Mouse (Mus musculus) limb, embryonic 12.5 days (tissue): ENCODE data around the gene Dpm3. TPM values are rescaled to one million over a fixed set of nuclear protein-coding genes. Genes with fewer than 3 reads are reported as not detected.

Source experiments
- ATAC-seq: fragments of 200-750 bp; cut with Nextera tagmentation; 2 replicates; pipeline ENCODE4 v1.8.0; 2017; ENCODE audit warnings: low read depth, moderate TSS enrichment; ENCODE audit not compliant: insufficient number of reproducible peaks, insufficient read depth, low FRiP score, low TSS enrichment
- H3K27ac ChIP-seq: fragments of 300-500 bp; sonication (generic); 2 replicates; pipeline ENCODE4 v1.5.1; 2016; ENCODE audit warnings: mild to moderate bottlenecking, moderate library complexity
- H3K27me3 ChIP-seq: fragments of 300-500 bp; sonication (generic); 2 replicates; pipeline ENCODE4 v1.6.1; 2016; ENCODE audit warnings: mild to moderate bottlenecking, moderate library complexity
- H3K36me3 ChIP-seq: fragments of 300-500 bp; sonication (generic); 2 replicates; pipeline ENCODE4 v1.6.1; 2016; ENCODE audit warnings: mild to moderate bottlenecking, moderate library complexity
- H3K4me1 ChIP-seq: fragments of 300-500 bp; sonication (generic); replicated peaks from 2 replicates; pipeline ENCODE4 v1.6.1; 2016
- H3K4me2 ChIP-seq: fragments of 300-500 bp; sonication (generic); 2 replicates; pipeline ENCODE4 v1.6.1; 2016; ENCODE audit warnings: mild to moderate bottlenecking, moderate library complexity
- H3K4me3 ChIP-seq: fragments of 300-500 bp; sonication (generic); replicated peaks from 2 replicates; pipeline ENCODE4 v1.5.1; 2016; ENCODE audit warnings: mild to moderate bottlenecking
- H3K9ac ChIP-seq: fragments of 300-500 bp; sonication (generic); replicated peaks from 2 replicates; pipeline ENCODE4 v1.6.1; 2016; ENCODE audit warnings: mild to moderate bottlenecking, moderate library complexity
- H3K9me3 ChIP-seq: fragments of 300-500 bp; sonication (generic); 2 replicates; pipeline ENCODE4 v1.6.1; 2016; ENCODE audit warnings: mild to moderate bottlenecking, moderate library complexity
- WGBS: fragments of 180-500 bp; shearing (Covaris S2); methylation state at CpG from one replicate; pipeline ENCODE4 v1.1.7; 2016; 5-methylcytosine and 5-hydroxymethylcytosine counted together
- polyA plus RNA-seq: library from polyadenylated mRNA; unstranded; fragments of >200 nt; fragmentation: Nextera tagmentation; extraction: Ambion mirVana; gene quantifications from 2 replicates; pipeline ENCODE4 v1.2.1, GENCODE M21; 2016

Gene Dpm3
- polyA plus RNA-seq, 1 experiment from 2014 or later = 102 TPM

DNA sequence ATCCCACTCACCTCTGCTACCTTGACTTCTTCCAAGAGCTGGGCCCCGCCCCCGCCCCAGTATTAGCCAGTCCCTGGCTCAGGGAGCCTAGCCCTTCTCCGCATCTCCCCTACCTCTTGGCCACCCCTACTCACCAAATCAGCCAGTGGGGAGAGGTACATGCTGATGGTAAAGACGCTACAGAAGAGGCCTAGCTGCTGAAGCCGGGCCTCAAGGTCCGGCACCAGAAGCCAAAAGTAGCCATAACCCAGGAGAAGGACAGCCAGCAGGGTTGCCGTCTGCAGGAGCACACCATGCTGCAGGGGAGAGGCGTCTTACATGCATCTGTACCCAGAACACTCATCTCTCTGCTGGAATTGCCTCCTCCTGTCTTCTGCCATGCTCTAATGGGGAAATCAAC is 9.8 kb downstream of the Dpm3 start:
- peaks cover 35% of the 10 kb centered on the region for H3K4me1 ChIP-seq
- no peak overlapping the region for H3K27ac ChIP-seq
- H3K9ac ChIP-seq = 0 out of 2 replicates have a peak overlapping the region, but pooled peaks have one; percentile 18

DNA sequence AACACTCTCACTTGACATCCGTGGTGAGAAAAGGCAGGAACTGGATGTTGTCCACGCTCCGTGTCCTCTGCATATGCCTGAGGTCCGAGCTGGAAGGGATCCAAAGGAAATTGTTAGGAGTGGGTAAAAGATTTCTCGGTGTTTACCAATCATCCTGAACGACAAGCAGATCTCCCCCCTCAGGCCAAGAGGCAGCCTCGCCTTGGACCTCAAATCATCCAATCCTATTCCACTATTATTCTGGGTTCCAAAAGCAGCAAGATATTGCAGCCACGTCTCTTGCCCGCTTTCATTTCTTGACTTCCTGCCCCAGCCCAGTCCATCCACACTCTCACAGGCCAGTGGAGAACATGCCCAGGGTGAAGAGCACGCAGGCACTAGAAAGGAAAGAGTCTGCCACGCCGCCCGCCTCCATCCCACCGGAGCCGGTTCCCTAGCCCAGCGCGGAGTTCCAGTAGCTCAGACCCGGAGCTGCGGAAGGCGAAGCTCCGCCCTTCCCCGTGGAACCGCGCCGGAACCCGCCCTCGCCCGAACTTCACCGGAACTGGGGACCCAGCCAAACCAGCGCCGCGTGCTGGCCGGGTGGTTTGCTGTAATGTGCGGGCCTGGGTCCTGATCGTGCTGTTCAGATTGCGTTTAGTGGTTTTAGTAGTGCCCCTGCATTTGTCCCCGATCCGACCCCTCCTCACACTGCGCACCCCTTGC is 11.0 kb downstream of the Dpm3 start, which contains the start of gene Slc50a1:
TSS of gene Slc50a1 (minus strand) at position 520 of the 705 bp plus-strand sequence.
- H3K27ac ChIP-seq = peak within 1 kb of the TSS; percentile 66
- H3K4me1 ChIP-seq = peaks cover 35% of the 10 kb centered on the region
- ATAC-seq = 0 out of 2 replicates have a peak, but pooled peaks have one; percentile 33
- H3K4me3 ChIP-seq = peak within 1 kb of the TSS; percentile 53
- H3K9me3 ChIP-seq = no peaks in the 10 kb centered on the region
- H3K4me2 ChIP-seq = peak within 1 kb of the TSS; percentile 69
- peak within 1 kb of the TSS; percentile 83 for H3K9ac ChIP-seq
- no peaks in the 10 kb centered on the region for H3K27me3 ChIP-seq
- WGBS = 5% methylated on average over 39 of the region's 39 CpGs
- peaks cover 29% of the 10 kb centered on the region for H3K36me3 ChIP-seq

More for the DNA sequence above, 9.8 kb downstream of the Dpm3 start:
- Histone ChIP-seq H3K4me2 (peak overlapping the region; percentile 69), H3K36me3 (peaks cover 20% of the 10 kb centered on the region), H3K27me3 (no peaks in the 10 kb centered on the region), H3K9me3 (no peaks in the 10 kb centered on the region), H3K4me3 (peak overlapping the region; percentile 2; the same call in 1 of the 2 replicates)
- whole genome bisulfite sequencing = 50% methylated on average over 8 of the region's 8 CpGs
- ATAC-seq = no peak

GRCm38 (mm10) chr3:89270891-89271290 is 11.7 kb downstream of the Dpm3 start:
- Histone ChIP-seq H3K9ac (peak overlapping the region; percentile 83; the same call in 1 of the 2 replicates), H3K27me3 (no peaks in the 10 kb centered on the region), H3K4me3 (peak overlapping the region; percentile 53), H3K27ac (peak overlapping the region; percentile 66), H3K36me3 (peaks cover 36% of the 10 kb centered on the region), H3K4me2 (peak overlapping the region; percentile 69), H3K9me3 (no peaks in the 10 kb centered on the region), H3K4me1 (peaks cover 35% of the 10 kb centered on the region)
- WGBS = 77% methylated on average over 6 of the region's 6 CpGs
- no peak for ATAC-seq

- Histone ChIP-seq H3K4me3 (no peak overlapping the region), H3K27me3 (no peaks in the 10 kb centered on the region), H3K4me2 (no peak overlapping the region), H3K27ac (no peak overlapping the region), H3K9ac (no peak overlapping the region), H3K4me1 (peaks cover 38% of the 10 kb centered on the region), H3K9me3 (no peaks in the 10 kb centered on the region), H3K36me3 (peaks cover 40% of the 10 kb centered on the region)
- ATAC-seq = no peak
- WGBS = 73% methylated on average over 6 of the region's 6 CpGs
Observed at GRCm38 (mm10) chr3:89271760-89272159, 12.6 kb downstream of the Dpm3 start.

- 92% methylated on average over 13 of the region's 13 CpGs for WGBS
Observed at GRCm38 (mm10) chr3:89276061-89276460, 16.9 kb downstream of the Dpm3 start.

DNA sequence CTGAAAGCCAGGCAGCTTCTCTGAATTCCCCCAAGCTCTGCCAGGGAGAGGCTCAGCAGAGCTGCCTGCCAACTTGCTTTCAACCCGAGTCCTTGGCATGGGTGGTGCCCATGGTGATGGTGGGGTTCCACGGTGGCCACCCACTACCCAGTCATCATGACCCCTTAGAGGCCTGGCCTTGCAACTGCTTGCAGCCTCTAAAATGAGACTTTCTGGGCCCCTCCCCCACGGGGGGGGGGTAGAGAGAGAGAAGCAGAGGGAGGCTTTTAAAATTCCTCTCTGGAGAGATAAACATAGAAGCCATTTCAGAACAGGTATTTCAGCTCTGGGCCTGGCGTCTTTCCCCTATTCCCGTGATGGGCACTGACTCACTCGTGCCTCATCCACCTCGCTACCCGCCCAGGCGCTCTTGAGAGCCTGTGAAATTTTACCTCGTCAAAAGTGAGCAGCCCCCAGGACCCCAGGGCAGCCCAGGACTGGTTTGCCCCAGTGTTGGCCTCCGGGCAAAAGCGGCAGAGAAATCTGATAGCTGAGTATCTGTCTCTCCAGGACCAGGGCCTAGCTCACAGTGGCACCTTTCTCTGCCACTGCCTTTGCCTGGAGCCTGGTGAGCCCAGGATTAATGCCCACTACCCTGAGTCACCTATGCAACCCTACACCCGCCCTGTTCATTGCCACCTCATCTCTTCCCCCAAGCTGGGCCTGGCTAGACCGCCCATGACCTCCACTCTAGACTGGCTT is 18.3 kb downstream of the Dpm3 start:
- Histone ChIP-seq H3K4me2 (peak overlapping the region; percentile 91), H3K36me3 (peaks cover 27% of the 10 kb centered on the region), H3K4me1 (peaks cover 55% of the 10 kb centered on the region), H3K9ac (peak overlapping the region; percentile 72), H3K27ac (peak overlapping the region; percentile 82), H3K27me3 (peaks cover 14% of the 10 kb centered on the region), H3K9me3 (no peaks in the 10 kb centered on the region), H3K4me3 (peak overlapping the region; percentile 59)
- no peak for ATAC-seq
- WGBS = 30% methylated on average over 14 of the region's 14 CpGs

More at GRCm38 (mm10) chr3:89276061-89276460, 16.9 kb downstream of the Dpm3 start:
- Histone ChIP-seq H3K9me3 (no peaks in the 10 kb centered on the region), H3K4me3 (no peak overlapping the region), H3K9ac (no peak overlapping the region), H3K36me3 (peaks cover 40% of the 10 kb centered on the region), H3K4me2 (no peak overlapping the region), H3K4me1 (peaks cover 42% of the 10 kb centered on the region), H3K27me3 (peaks cover 10% of the 10 kb centered on the region; the same call in 1 of the 2 replicates), H3K27ac (no peak overlapping the region)
- ATAC-seq = no peak

DNA sequence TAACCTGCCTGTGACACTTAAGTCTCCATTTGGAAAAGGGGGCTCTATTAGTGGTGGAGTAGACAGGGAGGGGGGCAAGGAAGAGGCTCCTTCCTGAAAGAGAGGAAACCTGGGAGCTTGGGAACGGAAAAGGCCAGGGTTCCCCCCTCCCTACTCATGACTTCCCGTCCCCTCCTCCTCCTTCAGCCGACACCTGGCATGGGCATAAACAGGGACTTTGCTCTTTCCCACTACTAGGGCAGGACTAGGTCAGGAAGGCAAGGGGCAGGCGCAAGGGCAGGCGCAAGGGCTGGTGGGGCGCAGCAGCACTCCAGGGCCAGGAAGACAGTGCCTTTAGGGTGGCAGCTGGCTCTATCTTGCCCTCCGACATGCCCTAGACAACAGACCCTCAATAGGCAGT is 18.9 kb downstream of the Dpm3 start:
- Histone ChIP-seq H3K4me2 (peak overlapping the region; percentile 91), H3K27ac (peak overlapping the region; percentile 82), H3K9ac (peak overlapping the region; percentile 72), H3K27me3 (peaks cover 14% of the 10 kb centered on the region), H3K4me3 (peak overlapping the region; percentile 59), H3K4me1 (peaks cover 55% of the 10 kb centered on the region), H3K36me3 (peaks cover 24% of the 10 kb centered on the region), H3K9me3 (no peaks in the 10 kb centered on the region)
- ATAC-seq = no peak
- WGBS = 46% methylated on average over 7 of the region's 7 CpGs

- Histone ChIP-seq H3K9me3 (no peaks in the 10 kb centered on the region), H3K4me1 (peaks cover 55% of the 10 kb centered on the region), H3K27me3 (peaks cover 14% of the 10 kb centered on the region), H3K9ac (peak overlapping the region; percentile 72), H3K4me2 (peak overlapping the region; percentile 91), H3K4me3 (peak overlapping the region; percentile 59), H3K36me3 (peaks cover 20% of the 10 kb centered on the region), H3K27ac (peak overlapping the region; percentile 82)
- ATAC-seq = no peak
- 7% methylated on average over 8 of the region's 8 CpGs for WGBS
Observed at GRCm38 (mm10) chr3:89278643-89279042, 19.5 kb downstream of the Dpm3 start.

DNA sequence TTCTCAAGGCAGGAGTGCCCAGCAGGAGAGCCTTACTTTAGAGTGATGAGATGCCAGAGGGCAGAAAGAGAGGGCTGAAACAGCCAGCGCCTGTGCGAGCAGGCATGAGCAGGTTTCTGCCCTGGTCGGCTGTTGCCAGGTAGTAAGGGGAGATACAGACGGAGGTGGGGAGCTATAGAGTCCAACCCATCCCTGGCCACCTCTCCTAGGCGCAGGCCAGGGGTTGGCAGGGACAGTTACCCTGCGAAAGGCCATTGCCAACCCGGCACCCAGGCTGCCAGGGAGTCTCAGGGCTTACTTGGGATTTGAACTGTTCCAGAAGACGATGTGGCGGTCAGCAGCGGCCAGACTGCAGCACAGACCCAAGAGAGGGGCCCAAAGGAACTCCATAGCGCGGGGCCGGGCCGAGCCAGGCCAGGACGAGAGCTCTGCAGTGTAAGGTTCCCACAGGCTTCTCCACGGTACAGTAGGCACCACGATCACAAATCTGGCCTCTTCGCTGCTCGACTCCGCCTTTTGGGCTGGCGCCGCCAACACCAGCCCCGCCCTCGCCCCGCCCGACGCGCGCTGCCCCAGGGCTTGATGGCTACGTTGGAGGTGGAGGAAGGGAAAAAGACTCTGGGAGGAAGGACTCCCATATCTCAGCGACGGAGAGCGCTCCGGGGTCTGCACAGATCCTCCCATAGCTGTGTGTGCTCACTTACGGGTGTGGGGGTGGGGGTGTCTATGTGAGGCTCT is 20.2 kb downstream of the Dpm3 start:
- 1% methylated on average over 35 of the region's 35 CpGs for WGBS
- peak overlapping the region; percentile 91 for H3K4me2 ChIP-seq
- peaks cover 18% of the 10 kb centered on the region for H3K36me3 ChIP-seq
- peak overlapping the region; percentile 82 for H3K27ac ChIP-seq
- peaks cover 14% of the 10 kb centered on the region for H3K27me3 ChIP-seq
- ATAC-seq = peak; percentile 72
- peak overlapping the region; percentile 72 for H3K9ac ChIP-seq
- peaks cover 55% of the 10 kb centered on the region for H3K4me1 ChIP-seq
- peak overlapping the region; percentile 59 for H3K4me3 ChIP-seq
- H3K9me3 ChIP-seq = no peaks in the 10 kb centered on the region

DNA sequence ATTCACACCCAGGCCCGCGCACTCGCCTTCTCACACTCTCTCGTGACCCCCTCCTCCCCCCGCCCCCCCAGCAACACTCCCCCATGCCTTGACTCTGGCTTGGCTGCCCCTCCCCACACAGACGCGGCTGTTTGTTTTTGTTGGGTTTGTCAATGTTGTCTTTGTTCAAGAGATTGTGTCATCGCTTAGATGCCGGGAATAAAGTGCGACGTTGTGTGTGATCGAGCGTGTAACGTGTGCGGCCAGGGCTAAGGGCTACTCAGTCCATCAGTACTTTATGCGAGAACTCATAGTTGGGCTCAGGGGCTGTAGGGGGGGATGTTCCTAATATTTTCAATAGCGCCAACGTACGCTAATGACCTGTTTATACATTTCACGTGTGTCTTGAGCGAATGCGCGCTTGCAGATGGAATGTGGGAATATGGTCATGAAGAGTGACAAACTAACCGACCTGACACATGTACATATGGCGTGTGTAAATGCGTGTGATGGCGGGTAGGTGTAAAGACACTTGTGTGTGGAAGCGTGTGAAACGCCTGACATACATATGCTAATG is 21.0 kb downstream of the Dpm3 start:
- H3K27me3 ChIP-seq = peaks cover 18% of the 10 kb centered on the region
- H3K36me3 ChIP-seq = peaks cover 11% of the 10 kb centered on the region
- under 1% methylated on average over 29 of the region's 29 CpGs for WGBS
- H3K27ac ChIP-seq = peak overlapping the region; percentile 82
- H3K4me2 ChIP-seq = peak overlapping the region; percentile 91
- ATAC-seq = no peak
- H3K4me3 ChIP-seq = peak overlapping the region; percentile 59
- H3K9me3 ChIP-seq = no peaks in the 10 kb centered on the region
- peak overlapping the region; percentile 72 for H3K9ac ChIP-seq
- H3K4me1 ChIP-seq = peaks cover 59% of the 10 kb centered on the region
